Mouse (Mus musculus) stomach, embryonic 15.5 days (tissue): Measurements from ENCODE around the gene Ccdc86. TPM values are rescaled to one million over a fixed set of nuclear protein-coding genes. Genes with fewer than 3 reads are reported as not detected.

ENCODE experiments used
- ATAC-seq: fragments of 200-750 bp; cut with Nextera tagmentation; 2 replicates; pipeline ENCODE4 v1.8.0; 2017; ENCODE audit warnings: low read depth, moderate number of reproducible peaks, moderate TSS enrichment; ENCODE audit not compliant: insufficient read depth, low FRiP score
- H3K27ac ChIP-seq: fragments of 300-500 bp; sonication (generic); 2 replicates; pipeline ENCODE4 v1.5.1; 2015; ENCODE audit warnings: mild to moderate bottlenecking, inconsistent platforms
- H3K27me3 ChIP-seq: fragments of 300-500 bp; sonication (generic); replicated peaks from 2 replicates; pipeline ENCODE4 v1.6.1; 2015; ENCODE audit warnings: inconsistent platforms
- H3K36me3 ChIP-seq: fragments of 300-500 bp; sonication (generic); 2 replicates; pipeline ENCODE4 v1.6.1; 2015; ENCODE audit warnings: inconsistent platforms
- H3K4me1 ChIP-seq: fragments of 300-500 bp; sonication (generic); 2 replicates; pipeline ENCODE4 v1.6.1; 2015; ENCODE audit warnings: inconsistent platforms
- H3K4me2 ChIP-seq: fragments of 300-500 bp; sonication (generic); 2 replicates; pipeline ENCODE4 v1.6.1; 2015; ENCODE audit warnings: mild to moderate bottlenecking, inconsistent platforms
- H3K4me3 ChIP-seq: fragments of 300-500 bp; sonication (generic); replicated peaks from 2 replicates; pipeline ENCODE4 v1.5.1; 2015; ENCODE audit warnings: inconsistent platforms
- H3K9ac ChIP-seq: fragments of 300-500 bp; sonication (generic); 2 replicates; pipeline ENCODE4 v1.6.1; 2015; ENCODE audit warnings: inconsistent platforms
- H3K9me3 ChIP-seq: fragments of 300-500 bp; sonication (generic); 2 replicates; pipeline ENCODE4 v1.6.1; 2016; ENCODE audit warnings: inconsistent platforms
- WGBS: fragments of 180-500 bp; shearing (Covaris S2); methylation state at CpG from one replicate; pipeline ENCODE4 v1.1.7; 2015; 5-methylcytosine and 5-hydroxymethylcytosine counted together
- polyA plus RNA-seq: library from polyadenylated mRNA; unstranded; fragments of >200 nt; fragmentation: Nextera tagmentation; extraction: Ambion mirVana; gene quantifications from 2 replicates; pipeline ENCODE4 v1.2.1, GENCODE M21; 2015

Ccdc86 gene
- polyA plus RNA-seq, 1 experiment from 2014 or later, result 27.9 TPM

DNA sequence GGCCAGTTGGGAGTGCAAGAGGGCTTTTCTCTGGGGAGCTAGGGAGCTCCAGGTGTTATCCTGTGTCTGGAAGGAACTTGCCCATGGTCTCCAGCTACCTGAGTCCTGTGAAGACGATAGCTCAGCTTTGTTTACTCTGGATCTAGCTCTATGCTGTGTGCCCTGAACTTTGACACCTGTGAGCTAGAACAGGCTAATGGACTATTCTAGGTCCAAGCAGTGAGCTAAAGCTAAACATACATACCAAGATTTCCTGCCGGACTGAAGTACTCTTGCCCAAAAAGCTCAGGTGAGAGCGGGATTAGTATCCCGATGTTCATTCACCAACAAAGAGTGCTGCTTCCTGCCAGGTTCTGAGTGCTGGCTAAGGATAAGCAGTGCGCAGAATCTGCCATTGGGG is 44.6 kb downstream of the Ccdc86 start:
- WGBS, result 64% methylated on average over 5 of the region's 5 CpGs
- H3K27me3 ChIP-seq, result no peaks in the 10 kb centered on the region
- no peak overlapping the region for H3K9ac ChIP-seq
- H3K36me3 ChIP-seq, result peaks cover 44% of the 10 kb centered on the region
- H3K4me2 ChIP-seq, result no peak overlapping the region
- H3K4me3 ChIP-seq, result no peak overlapping the region
- ATAC-seq, result no peak
- peak overlapping the region; percentile 49; the same call in 1 of the 2 replicates for H3K27ac ChIP-seq
- peaks cover 19% of the 10 kb centered on the region; the same call in 1 of the 2 replicates for H3K4me1 ChIP-seq
- H3K9me3 ChIP-seq, result no peaks in the 10 kb centered on the region

- H3K9ac ChIP-seq, result no peak overlapping the region
- no peaks in the 10 kb centered on the region for H3K9me3 ChIP-seq
- no peak overlapping the region for H3K27ac ChIP-seq
- H3K4me2 ChIP-seq, result no peak overlapping the region
- ATAC-seq, result no peak
- H3K4me1 ChIP-seq, result peaks cover 28% of the 10 kb centered on the region
- H3K36me3 ChIP-seq, result peaks cover 62% of the 10 kb centered on the region
- no peak overlapping the region for H3K4me3 ChIP-seq
- 90% methylated on average over 5 of the region's 5 CpGs for WGBS
- no peaks in the 10 kb centered on the region for H3K27me3 ChIP-seq
Measured at GRCm38 (mm10) chr19:10901046-10901445, 48.0 kb downstream of the Ccdc86 start.

DNA sequence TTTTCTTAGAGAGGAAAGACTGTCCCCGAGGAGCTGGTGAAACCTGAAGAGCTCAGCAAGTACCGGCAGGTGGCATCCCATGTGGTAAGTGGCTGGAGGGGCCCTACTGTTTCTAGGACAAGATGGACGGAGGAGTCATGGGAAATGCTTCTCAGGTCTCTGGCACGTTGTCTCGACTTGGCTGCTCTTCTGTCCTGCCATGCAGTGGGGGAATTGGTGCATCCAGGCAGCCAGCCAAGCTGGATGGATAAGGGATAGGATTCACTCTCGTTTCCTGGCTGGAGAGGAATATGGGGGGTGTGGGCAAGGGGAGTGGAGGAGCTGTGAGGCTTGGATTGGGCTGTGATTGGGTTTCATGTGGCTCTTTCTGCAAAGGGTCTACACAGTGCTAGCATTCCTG is 48.8 kb downstream of the Ccdc86 start:
- WGBS, result 81% methylated on average over 6 of the region's 6 CpGs
- peaks cover 62% of the 10 kb centered on the region for H3K36me3 ChIP-seq
- no peaks in the 10 kb centered on the region for H3K27me3 ChIP-seq

DNA sequence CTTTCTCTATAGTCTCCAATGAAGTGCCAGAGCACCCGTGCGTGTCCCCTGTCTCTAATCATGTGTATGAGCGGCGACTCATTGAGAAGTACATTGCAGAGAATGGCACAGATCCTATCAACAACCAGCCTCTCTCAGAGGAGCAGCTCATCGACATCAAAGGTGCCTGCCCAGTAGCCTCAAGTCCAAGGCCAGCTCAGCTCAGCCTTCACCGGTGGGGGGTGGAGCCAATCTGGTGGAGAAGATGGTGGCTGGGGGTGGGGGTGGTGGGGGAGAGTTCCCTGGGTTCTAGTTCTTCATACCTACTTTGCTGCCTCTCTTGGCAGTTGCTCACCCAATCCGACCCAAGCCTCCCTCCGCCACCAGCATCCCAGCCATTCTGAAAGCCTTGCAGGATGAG is 51.6 kb downstream of the Ccdc86 start:
- H3K4me1 ChIP-seq, result peaks cover 11% of the 10 kb centered on the region
- no peaks in the 10 kb centered on the region for H3K9me3 ChIP-seq
- WGBS, result 76% methylated on average over 8 of the region's 8 CpGs
- H3K27me3 ChIP-seq, result no peaks in the 10 kb centered on the region
- H3K27ac ChIP-seq, result no peak overlapping the region
- no peak for ATAC-seq
- no peak overlapping the region for H3K4me2 ChIP-seq
- H3K36me3 ChIP-seq, result peaks cover 45% of the 10 kb centered on the region
- no peak overlapping the region for H3K4me3 ChIP-seq
- no peak overlapping the region for H3K9ac ChIP-seq

More for the DNA sequence above, 48.8 kb downstream of the Ccdc86 start:
- Histone ChIP-seq H3K4me3 (no peak overlapping the region), H3K9me3 (no peaks in the 10 kb centered on the region), H3K9ac (no peak overlapping the region), H3K4me2 (no peak overlapping the region), H3K27ac (no peak overlapping the region), H3K4me1 (peaks cover 22% of the 10 kb centered on the region)
- no peak for ATAC-seq

GRCm38 (mm10) chr19:10896849-10897248 is 52.2 kb downstream of the Ccdc86 start:
- Histone ChIP-seq H3K4me2 (peak overlapping the region; percentile 72), H3K4me1 (peaks cover 11% of the 10 kb centered on the region), H3K9ac (peak overlapping the region; percentile 16; the same call in 1 of the 2 replicates), H3K27ac (no peak overlapping the region), H3K36me3 (peaks cover 41% of the 10 kb centered on the region), H3K9me3 (no peaks in the 10 kb centered on the region), H3K4me3 (peak overlapping the region; percentile 86), H3K27me3 (no peaks in the 10 kb centered on the region)
- ATAC-seq, result no peak
- 69% methylated on average over 7 of the region's 7 CpGs for WGBS

GRCm38 (mm10) chr19:10895708-10896107 is 53.4 kb downstream of the Ccdc86 start:
- under 1% methylated on average over 16 of the region's 16 CpGs for WGBS
- no peak for ATAC-seq
- H3K9ac ChIP-seq, result peak overlapping the region; percentile 86

DNA sequence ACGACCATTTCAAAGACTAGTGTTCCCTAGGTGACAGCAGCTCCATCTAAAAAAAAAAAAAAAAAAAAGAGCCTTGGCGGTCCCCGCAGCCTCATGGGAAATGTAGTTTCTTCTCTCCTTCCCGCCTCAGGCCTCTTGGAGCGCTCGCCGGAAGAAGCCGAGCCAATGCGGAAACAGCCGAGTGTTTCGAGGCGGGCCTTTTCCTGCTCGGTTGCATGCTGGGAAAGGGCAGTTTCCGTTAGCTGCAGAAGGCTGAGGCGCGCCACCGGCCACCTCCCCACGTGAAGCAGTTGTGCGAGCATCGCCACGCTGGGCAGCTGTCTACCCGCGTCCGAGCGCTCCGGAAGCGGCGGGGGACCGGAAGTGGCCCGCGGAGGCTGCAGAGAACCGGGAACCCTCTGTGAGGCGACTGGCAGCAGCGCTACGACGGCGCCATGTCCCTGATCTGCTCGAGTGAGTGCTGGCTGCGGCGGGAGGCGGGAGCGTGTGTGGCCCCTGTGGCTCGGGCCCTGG is 54.0 kb downstream of the Ccdc86 start, which contains the start of gene Prpf19:
Prpf19 (plus strand) TSS at position 216 of the 513 bp plus-strand sequence.
- Histone ChIP-seq H3K4me2 (peak within 1 kb of the TSS; percentile 72), H3K9ac (peak within 1 kb of the TSS; percentile 86), H3K9me3 (no peaks in the 10 kb centered on the region), H3K4me3 (peak within 1 kb of the TSS; percentile 86), H3K27ac (peak within 1 kb of the TSS; percentile 94), H3K27me3 (no peaks in the 10 kb centered on the region), H3K36me3 (peaks cover 24% of the 10 kb centered on the region), H3K4me1 (peaks cover 11% of the 10 kb centered on the region)
- under 1% methylated on average over 43 of the region's 43 CpGs for WGBS
- peak; percentile 96 for ATAC-seq

More at GRCm38 (mm10) chr19:10895708-10896107, 53.4 kb downstream of the Ccdc86 start:
- H3K27me3 ChIP-seq, result no peaks in the 10 kb centered on the region
- H3K9me3 ChIP-seq, result no peaks in the 10 kb centered on the region
- H3K4me3 ChIP-seq, result peak overlapping the region; percentile 86
- H3K27ac ChIP-seq, result peak overlapping the region; percentile 94
- H3K4me2 ChIP-seq, result peak overlapping the region; percentile 72
- peaks cover 11% of the 10 kb centered on the region for H3K4me1 ChIP-seq
- H3K36me3 ChIP-seq, result peaks cover 30% of the 10 kb centered on the region

- Histone ChIP-seq H3K27ac (no peak overlapping the region), H3K4me1 (peaks cover 10% of the 10 kb centered on the region), H3K4me2 (no peak overlapping the region), H3K9me3 (no peaks in the 10 kb centered on the region), H3K9ac (no peak overlapping the region), H3K27me3 (no peaks in the 10 kb centered on the region), H3K4me3 (no peak overlapping the region), H3K36me3 (no peaks in the 10 kb centered on the region)
- 80% methylated on average over 3 of the region's 3 CpGs for WGBS
- no peak for ATAC-seq
Measured at GRCm38 (mm10) chr19:10892201-10892600, 56.9 kb downstream of the Ccdc86 start.

Other genes with a start within 250 kb of the Ccdc86 start
- 0.85 and 1.9 TPM in 2 replicates for gene Cd5, start 210.3 kb downstream of the Ccdc86 start, polyA plus RNA-seq
- 0.48 and 1.0 TPM in 2 replicates for gene Cd6, start 119.2 kb downstream of the Ccdc86 start, polyA plus RNA-seq
- gene Slc15a3, start 109.5 kb downstream of the Ccdc86 start, polyA plus RNA-seq, result 0.45 and 0.49 TPM in 2 replicates
- gene Tmem132a, start 79.3 kb downstream of the Ccdc86 start, polyA plus RNA-seq, result 59.9 and 65.6 TPM in 2 replicates
- gene Tmem109, start 67.3 kb downstream of the Ccdc86 start, polyA plus RNA-seq, result 112 and 118 TPM in 2 replicates
- 37.9 and 42.6 TPM in 2 replicates for gene Prpf19, start 54.0 kb downstream of the Ccdc86 start, polyA plus RNA-seq
- not detected in 2 replicates for gene Zp1, start 28.6 kb downstream of the Ccdc86 start, polyA plus RNA-seq
- 0.08 TPM in 1 of 2 replicates, not detected in the other for gene Ptgdr2, start 12.1 kb downstream of the Ccdc86 start, polyA plus RNA-seq
- gene Ms4a10, start 25.4 kb upstream of the Ccdc86 start, polyA plus RNA-seq, result 6.4 and 7.0 TPM in 2 replicates
- gene Ms4a15, start 44.0 kb upstream of the Ccdc86 start, polyA plus RNA-seq, result 0.10 TPM in 1 of 2 replicates, not detected in the other
- 5.9 and 10.6 TPM in 2 replicates for gene Ms4a18, start 68.8 kb upstream of the Ccdc86 start, polyA plus RNA-seq
- gene Ms4a8a, start 131.8 kb upstream of the Ccdc86 start, polyA plus RNA-seq, result 7.7 and 11.1 TPM in 2 replicates
- gene 1700017D01Rik, start 181.6 kb upstream of the Ccdc86 start, polyA plus RNA-seq, result not detected in 2 replicates
- gene 1700025F22Rik, start 216.1 kb upstream of the Ccdc86 start, polyA plus RNA-seq, result not detected in 2 replicates
- gene Ms4a13, start 247.5 kb upstream of the Ccdc86 start, polyA plus RNA-seq, result not detected in 2 replicates